Mouse (Mus musculus) limb, embryonic 13.5 days (tissue): ENCODE results near the gene Kcng3. TPM values are rescaled to one million over a fixed set of nuclear protein-coding genes. Genes with fewer than 3 reads are reported as not detected.

Experiments used
- ATAC-seq: fragments of 200-750 bp; cut with Nextera tagmentation; 2 replicates; pipeline ENCODE4 v1.8.0; 2017; ENCODE audit warnings: low read depth, moderate number of reproducible peaks, moderate TSS enrichment; ENCODE audit not compliant: low FRiP score
- H3K27ac ChIP-seq: fragments of 300-500 bp; sonication (generic); 2 replicates; pipeline ENCODE4 v1.5.1; 2015; ENCODE audit warnings: inconsistent platforms, mild to moderate bottlenecking, moderate library complexity
- H3K27me3 ChIP-seq: fragments of 300-500 bp; sonication (generic); 2 replicates; pipeline ENCODE4 v1.6.1; 2015; ENCODE audit warnings: mild to moderate bottlenecking, inconsistent platforms
- H3K36me3 ChIP-seq: fragments of 300-500 bp; sonication (generic); 2 replicates; pipeline ENCODE4 v1.6.1; 2015; ENCODE audit warnings: inconsistent platforms, mild to moderate bottlenecking, moderate library complexity
- H3K4me1 ChIP-seq: fragments of 300-500 bp; sonication (generic); 2 replicates; pipeline ENCODE4 v1.6.1; 2015; ENCODE audit warnings: inconsistent platforms
- H3K4me2 ChIP-seq: fragments of 300-500 bp; sonication (generic); replicated peaks from 2 replicates; pipeline ENCODE4 v1.6.1; 2015; ENCODE audit warnings: inconsistent platforms, mild to moderate bottlenecking, moderate library complexity
- H3K4me3 ChIP-seq: fragments of 300-500 bp; sonication (generic); 2 replicates; pipeline ENCODE4 v1.5.1; 2015; ENCODE audit warnings: moderate library complexity, mild to moderate bottlenecking, inconsistent platforms
- H3K9ac ChIP-seq: fragments of 300-500 bp; sonication (generic); 2 replicates; pipeline ENCODE4 v1.6.1; 2015; ENCODE audit warnings: mild to moderate bottlenecking, inconsistent platforms
- H3K9me3 ChIP-seq: fragments of 300-500 bp; sonication (generic); 2 replicates; pipeline ENCODE4 v1.6.1; 2016; ENCODE audit warnings: inconsistent platforms
- WGBS: fragments of 180-500 bp; shearing (Covaris S2); methylation state at CpG from one replicate; pipeline ENCODE4 v1.1.7; 2015; 5-methylcytosine and 5-hydroxymethylcytosine counted together
- polyA plus RNA-seq: library from polyadenylated mRNA; unstranded; fragments of >200 nt; fragmentation: Nextera tagmentation; extraction: Ambion mirVana; gene quantifications from 2 replicates; pipeline ENCODE4 v1.2.1, GENCODE M21; 2015

The Kcng3 gene
- not detected in 2 replicates for polyA plus RNA-seq

GRCm38 (mm10) chr17:83631783-83632652, at the start of gene Kcng3:
Gene Kcng3, minus strand, starts transcription at chr17:83631895.
- H3K4me1 ChIP-seq, result peaks cover 24% of the 10 kb centered on the region
- no peak within 1 kb of the TSS for H3K27ac ChIP-seq
- no peaks in the 10 kb centered on the region for H3K36me3 ChIP-seq
- no peaks in the 10 kb centered on the region for H3K9me3 ChIP-seq
- peak within 1 kb of the TSS; percentile 65 for H3K9ac ChIP-seq
- peak within 1 kb of the TSS; percentile 63 for H3K4me3 ChIP-seq
- peak; percentile 57 for ATAC-seq
- peaks cover 75% of the 10 kb centered on the region for H3K27me3 ChIP-seq
- peak within 1 kb of the TSS; percentile 94 for H3K4me2 ChIP-seq
- WGBS, result under 1% methylated on average over 68 of the region's 86 CpGs

DNA sequence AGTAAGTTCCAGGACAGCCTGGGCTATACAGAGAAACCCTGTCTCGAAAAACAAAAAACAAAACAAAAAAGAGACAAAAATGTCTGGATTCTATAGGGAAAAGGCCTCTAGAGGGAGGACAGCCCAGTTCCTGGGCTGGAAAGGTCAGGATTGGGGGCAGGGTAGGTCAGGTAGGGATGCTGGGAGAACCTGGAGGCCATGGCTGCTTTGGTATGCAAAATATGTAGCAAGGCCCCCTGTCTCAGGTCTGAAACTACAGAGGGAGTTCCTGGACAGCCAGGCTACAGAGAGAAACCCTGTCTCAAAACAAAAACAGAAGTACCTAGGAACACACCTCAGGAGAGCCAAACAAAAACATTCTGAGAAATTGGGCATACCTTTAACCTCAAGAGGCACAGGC, 45.7 kb upstream of the Kcng3 start:
- Histone ChIP-seq H3K9ac (no peak overlapping the region), H3K9me3 (no peaks in the 10 kb centered on the region), H3K36me3 (no peaks in the 10 kb centered on the region), H3K4me1 (no peaks in the 10 kb centered on the region), H3K4me3 (no peak overlapping the region), H3K4me2 (no peak overlapping the region), H3K27ac (no peak overlapping the region), H3K27me3 (no peaks in the 10 kb centered on the region)
- 74% methylated on average over 1 of the region's 1 CpGs for WGBS
- ATAC-seq, result no peak

DNA sequence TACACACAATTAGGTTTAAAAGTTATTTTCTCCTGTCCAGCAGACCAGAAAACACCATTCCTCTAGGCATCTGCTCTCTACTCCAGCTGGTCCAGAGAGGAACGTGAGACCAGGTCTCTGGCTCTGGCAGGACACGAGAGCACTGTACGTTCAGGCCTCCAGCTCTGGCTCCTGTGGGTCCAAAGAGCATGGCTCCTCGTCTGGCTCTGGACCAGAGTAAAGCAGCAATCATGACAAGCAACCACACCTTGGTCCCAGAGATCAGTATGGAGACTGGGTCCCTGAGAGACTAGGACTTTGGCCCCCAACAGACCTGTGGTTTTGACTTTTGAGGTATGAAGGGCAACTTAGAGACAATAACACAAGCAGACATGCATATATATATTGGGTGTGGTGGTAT, 41.0 kb upstream of the Kcng3 start:
- Histone ChIP-seq H3K27me3 (no peaks in the 10 kb centered on the region), H3K4me3 (no peak overlapping the region), H3K9me3 (no peaks in the 10 kb centered on the region), H3K36me3 (no peaks in the 10 kb centered on the region), H3K4me1 (no peaks in the 10 kb centered on the region), H3K4me2 (no peak overlapping the region), H3K27ac (no peak overlapping the region), H3K9ac (no peak overlapping the region)
- ATAC-seq, result no peak
- 77% methylated on average over 4 of the region's 4 CpGs for WGBS

- no peak overlapping the region for H3K4me2 ChIP-seq
- no peak overlapping the region for H3K9ac ChIP-seq
- 73% methylated on average over 3 of the region's 3 CpGs for WGBS
- H3K9me3 ChIP-seq, result peaks cover 3% of the 10 kb centered on the region; the same call in 1 of the 2 replicates
- H3K4me1 ChIP-seq, result no peaks in the 10 kb centered on the region
- no peak overlapping the region for H3K27ac ChIP-seq
- no peaks in the 10 kb centered on the region for H3K27me3 ChIP-seq
- no peak for ATAC-seq
- H3K4me3 ChIP-seq, result no peak overlapping the region
- H3K36me3 ChIP-seq, result no peaks in the 10 kb centered on the region
Measured at GRCm38 (mm10) chr17:83667934-83668690, 36.4 kb upstream of the Kcng3 start.

DNA sequence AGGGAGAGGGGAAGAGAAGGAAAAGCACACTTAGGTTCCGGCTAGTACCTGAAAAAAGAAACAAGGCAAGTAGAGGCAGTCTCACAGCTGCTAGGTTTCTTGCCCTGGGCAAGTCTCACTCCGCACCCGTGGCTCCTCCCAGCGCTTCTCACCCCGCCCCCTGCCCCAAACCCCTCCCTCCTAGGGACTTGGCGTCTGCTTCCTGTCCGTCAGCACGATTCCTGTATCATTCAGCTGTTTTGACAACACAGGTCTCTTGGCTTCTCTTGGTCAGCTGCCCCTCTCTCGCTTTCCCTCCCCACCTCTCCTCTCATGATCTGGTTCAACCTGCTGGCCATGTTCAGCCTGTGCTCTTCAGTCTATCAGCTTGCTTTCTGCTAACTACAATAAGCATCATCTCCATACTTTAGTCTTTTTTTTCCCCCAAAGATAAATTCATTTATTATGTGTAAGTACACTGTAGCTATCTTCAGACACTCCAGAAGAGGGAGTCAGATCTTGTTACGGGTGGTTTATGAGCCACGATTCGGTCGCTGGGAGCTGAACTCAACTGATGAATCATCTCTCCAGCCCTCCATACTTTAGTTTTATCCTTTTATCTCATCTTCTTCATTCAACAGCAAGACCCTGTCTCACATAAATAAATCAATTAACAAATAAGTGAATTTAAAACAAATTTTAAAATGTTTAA, 35.0 kb upstream of the Kcng3 start:
- Histone ChIP-seq H3K4me3 (no peak overlapping the region), H3K9ac (no peak overlapping the region), H3K9me3 (peaks cover 5% of the 10 kb centered on the region; the same call in 1 of the 2 replicates), H3K27ac (no peak overlapping the region), H3K4me1 (no peaks in the 10 kb centered on the region), H3K4me2 (no peak overlapping the region), H3K27me3 (no peaks in the 10 kb centered on the region), H3K36me3 (no peaks in the 10 kb centered on the region)
- 70% methylated on average over 13 of the region's 13 CpGs for WGBS
- no peak for ATAC-seq

GRCm38 (mm10) chr17:83664761-83665160, 33.1 kb upstream of the Kcng3 start:
- H3K4me1 ChIP-seq, result no peaks in the 10 kb centered on the region
- no peak overlapping the region for H3K9ac ChIP-seq
- H3K36me3 ChIP-seq, result no peaks in the 10 kb centered on the region
- no peak overlapping the region for H3K27ac ChIP-seq
- no peak overlapping the region for H3K4me3 ChIP-seq
- 39% methylated on average over 8 of the region's 8 CpGs for WGBS
- no peaks in the 10 kb centered on the region for H3K27me3 ChIP-seq
- ATAC-seq, result no peak
- no peak overlapping the region for H3K4me2 ChIP-seq
- peaks cover 5% of the 10 kb centered on the region; the same call in 1 of the 2 replicates for H3K9me3 ChIP-seq

DNA sequence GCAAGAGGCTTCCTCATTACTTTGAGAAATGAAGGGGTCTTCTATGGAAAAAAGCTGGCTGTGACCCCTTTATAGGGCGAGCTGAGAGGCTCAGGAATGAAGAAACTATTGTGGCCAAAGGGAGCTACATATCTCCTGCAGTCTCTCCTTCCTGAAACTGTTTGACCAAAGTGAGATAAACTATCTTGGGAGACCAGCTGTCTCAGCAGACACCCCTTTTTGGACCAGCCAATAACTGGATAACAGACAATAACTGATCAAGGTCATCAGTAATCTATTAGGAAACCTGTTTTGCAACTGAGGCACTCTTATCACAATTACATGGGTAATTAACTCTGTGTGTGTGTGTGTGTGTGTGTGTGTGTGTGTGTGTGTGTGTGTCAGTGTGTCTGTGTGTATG, 27.2 kb upstream of the Kcng3 start:
- 73% methylated on average over 1 of the region's 1 CpGs for WGBS
- Histone ChIP-seq H3K27me3 (no peaks in the 10 kb centered on the region), H3K27ac (no peak overlapping the region), H3K36me3 (no peaks in the 10 kb centered on the region), H3K4me2 (no peak overlapping the region), H3K4me1 (no peaks in the 10 kb centered on the region), H3K9me3 (peaks cover 5% of the 10 kb centered on the region; the same call in 1 of the 2 replicates), H3K9ac (no peak overlapping the region), H3K4me3 (no peak overlapping the region)
- ATAC-seq, result no peak

- H3K4me2 ChIP-seq, result no peak overlapping the region
- H3K27ac ChIP-seq, result no peak overlapping the region
- no peak overlapping the region for H3K9ac ChIP-seq
- H3K9me3 ChIP-seq, result no peaks in the 10 kb centered on the region
- no peaks in the 10 kb centered on the region for H3K4me1 ChIP-seq
- H3K36me3 ChIP-seq, result no peaks in the 10 kb centered on the region
- no peaks in the 10 kb centered on the region for H3K27me3 ChIP-seq
- H3K4me3 ChIP-seq, result no peak overlapping the region
- WGBS, result 68% methylated on average over 9 of the region's 9 CpGs
- ATAC-seq, result no peak
Measured at GRCm38 (mm10) chr17:83657375-83657774, 25.7 kb upstream of the Kcng3 start.

DNA sequence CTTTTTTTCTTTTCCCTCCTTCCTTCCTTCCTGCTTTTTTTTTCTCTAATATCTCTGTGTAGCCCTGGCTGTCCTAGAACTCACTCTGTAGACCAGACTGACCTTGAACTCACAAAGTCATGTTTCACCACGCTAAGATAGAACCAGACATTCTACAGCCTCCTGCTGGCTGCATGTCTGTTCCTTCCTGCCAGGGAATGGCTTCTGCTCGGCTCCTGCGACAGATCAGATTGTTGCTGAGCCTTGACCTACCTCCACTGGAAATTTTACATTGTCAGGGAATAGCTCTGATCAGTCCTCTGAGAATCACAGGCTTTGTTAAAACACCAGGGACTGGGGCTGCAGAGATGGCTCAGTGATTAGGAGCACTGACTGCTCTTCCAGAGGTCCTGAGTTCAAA, 24.0 kb upstream of the Kcng3 start:
- no peak for ATAC-seq
- 83% methylated on average over 3 of the region's 3 CpGs for WGBS

DNA sequence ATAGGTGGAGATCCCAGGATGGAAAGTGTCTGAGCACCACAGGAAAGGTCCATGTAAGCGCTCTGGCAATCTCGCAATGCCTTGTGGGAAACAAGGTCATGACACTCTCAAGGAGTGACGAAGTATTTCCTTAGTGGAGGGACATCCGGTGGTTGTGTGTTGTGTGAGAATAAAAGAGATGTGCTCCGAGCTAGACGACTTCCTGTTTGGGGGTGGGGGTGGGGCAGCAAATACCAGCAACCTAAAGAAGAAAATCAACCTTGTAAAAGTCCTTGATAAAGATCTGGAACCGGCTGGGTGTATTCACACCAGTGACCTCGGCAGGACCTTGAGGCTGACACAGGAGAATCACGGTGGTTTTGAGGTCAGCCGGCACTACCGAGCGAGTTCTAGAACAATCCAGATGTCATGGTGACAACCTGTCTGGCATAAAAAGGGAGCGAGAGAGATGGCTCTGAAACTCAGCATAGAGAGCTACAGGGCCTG, 23.0 kb upstream of the Kcng3 start:
- Histone ChIP-seq H3K27me3 (no peaks in the 10 kb centered on the region), H3K4me1 (no peaks in the 10 kb centered on the region), H3K27ac (no peak overlapping the region), H3K36me3 (no peaks in the 10 kb centered on the region), H3K9me3 (no peaks in the 10 kb centered on the region), H3K9ac (no peak overlapping the region), H3K4me3 (no peak overlapping the region), H3K4me2 (no peak overlapping the region)
- no peak for ATAC-seq
- WGBS, result 65% methylated on average over 13 of the region's 13 CpGs

More for the DNA sequence above, 24.0 kb upstream of the Kcng3 start:
- Histone ChIP-seq H3K9ac (no peak overlapping the region), H3K27me3 (no peaks in the 10 kb centered on the region), H3K4me3 (no peak overlapping the region), H3K27ac (no peak overlapping the region), H3K9me3 (no peaks in the 10 kb centered on the region), H3K4me2 (no peak overlapping the region), H3K36me3 (no peaks in the 10 kb centered on the region), H3K4me1 (no peaks in the 10 kb centered on the region)

DNA sequence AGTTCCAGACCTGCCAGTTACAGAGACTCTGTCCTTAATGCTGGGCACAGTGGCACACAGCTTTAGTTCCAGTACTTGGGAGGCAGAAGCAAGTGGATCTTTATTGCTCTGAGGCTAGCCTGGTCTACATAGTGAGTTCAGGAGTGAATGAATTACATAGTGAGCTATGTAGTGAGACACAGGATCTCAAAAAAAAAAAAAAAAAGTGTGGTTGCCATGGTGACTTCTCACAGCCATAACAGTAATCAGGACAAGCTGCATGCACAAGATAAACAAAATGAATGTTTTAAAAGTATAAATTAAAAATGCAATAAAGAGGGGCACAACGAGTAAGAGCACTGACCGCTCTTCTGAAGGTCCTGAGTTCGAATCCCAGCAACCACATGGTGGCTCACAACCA, 21.9 kb upstream of the Kcng3 start:
- 86% methylated on average over 3 of the region's 3 CpGs for WGBS

More for the DNA sequence above, 21.9 kb upstream of the Kcng3 start:
- no peak overlapping the region for H3K4me2 ChIP-seq
- H3K4me1 ChIP-seq, result no peaks in the 10 kb centered on the region
- no peak overlapping the region for H3K4me3 ChIP-seq
- no peak overlapping the region for H3K9ac ChIP-seq
- ATAC-seq, result no peak
- no peaks in the 10 kb centered on the region for H3K27me3 ChIP-seq
- no peaks in the 10 kb centered on the region for H3K36me3 ChIP-seq
- H3K27ac ChIP-seq, result no peak overlapping the region
- H3K9me3 ChIP-seq, result no peaks in the 10 kb centered on the region
